Mouse (Mus musculus): ENCODE results near the gene Pts. TPM values are rescaled to one million over a fixed set of nuclear protein-coding genes. Genes with fewer than 3 reads are reported as not detected.

Gene Pts
- 73.9 and 76.7 TPM in 2 replicates for polyA plus RNA-seq (2012; rRNA removed)

DNA sequence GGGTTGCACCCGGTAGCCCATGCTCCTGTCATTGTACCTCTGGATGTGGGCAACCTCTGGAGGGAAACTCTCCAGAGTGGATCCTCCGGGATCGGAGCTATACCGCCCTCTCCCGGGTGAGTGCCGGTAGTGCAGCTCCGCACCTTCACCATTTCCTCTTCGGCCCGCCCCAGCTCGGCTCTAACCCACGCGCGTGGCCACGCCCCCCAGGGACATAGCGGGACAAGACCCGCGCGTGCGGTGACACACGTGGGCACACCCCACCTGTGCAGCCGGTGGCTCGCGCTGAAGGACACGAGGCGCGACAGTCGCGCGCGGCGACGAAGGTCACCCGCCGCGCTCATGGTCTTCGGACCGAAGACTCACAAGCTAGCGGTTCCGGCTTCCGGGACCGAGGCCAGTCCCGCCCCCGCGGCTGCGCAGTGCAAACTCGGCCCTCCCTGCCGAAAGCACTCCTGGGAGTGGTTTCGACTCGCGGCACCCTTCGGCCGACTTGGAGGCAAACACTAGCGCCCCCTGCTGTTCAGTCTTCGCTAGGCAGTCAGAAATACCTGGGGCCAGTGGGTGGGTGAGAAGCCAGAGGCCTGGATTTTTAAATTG is at the start of gene Pts:
TSS of gene Pts (minus strand) at position 432 of the 600 bp plus-strand sequence.
- peak; percentile 91 to 97 for DNase-seq (ENCODE audit: extremely low spot score in 1 of 2, low spot score in 1 of 2)

DNA sequence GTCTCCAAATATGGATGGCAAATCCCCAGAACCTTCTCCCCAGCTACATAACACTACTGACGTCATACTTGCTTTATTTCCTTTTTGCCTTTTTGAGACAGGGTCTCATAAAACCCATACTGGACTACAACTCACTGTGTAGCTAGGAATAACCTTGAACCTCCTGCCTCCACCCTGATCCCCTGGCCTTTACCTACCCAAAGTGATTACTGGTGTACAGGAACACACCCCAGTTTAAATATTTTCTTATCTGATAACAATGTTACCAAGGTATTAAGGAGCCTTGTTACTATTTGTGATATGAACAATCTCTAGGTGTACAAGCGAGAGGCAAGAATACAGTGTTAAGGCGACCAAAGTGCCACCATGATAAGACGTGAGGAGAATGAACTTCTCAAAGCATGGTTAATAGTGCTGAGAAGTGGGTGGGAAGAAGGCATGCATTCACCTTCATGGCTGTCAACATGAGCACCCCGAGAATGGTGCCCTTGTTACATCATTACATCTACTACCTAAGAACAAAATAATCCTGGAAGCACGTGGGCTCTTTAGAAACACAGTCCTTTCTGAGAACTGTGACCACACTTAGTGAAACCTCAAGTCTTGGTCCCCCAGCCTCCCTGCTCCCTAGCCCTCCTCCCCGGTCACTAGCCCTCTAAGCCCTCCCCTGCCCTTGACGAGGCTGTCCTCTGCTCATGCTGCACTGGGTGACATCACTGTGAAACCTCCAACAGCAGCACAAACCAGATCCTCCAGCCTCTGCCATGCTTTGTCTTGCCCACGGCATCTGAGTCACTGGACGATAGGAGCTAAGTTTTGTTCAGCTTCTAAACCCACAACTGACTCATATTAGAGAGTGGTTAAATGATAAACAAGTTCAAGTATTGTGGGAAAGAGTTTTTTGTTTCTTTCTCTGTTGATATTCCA is 41.3 kb upstream of the Pts start:
- DNase-seq (ENCODE audit: extremely low spot score in 1 of 2, low spot score in 1 of 2) = no peak

DNA sequence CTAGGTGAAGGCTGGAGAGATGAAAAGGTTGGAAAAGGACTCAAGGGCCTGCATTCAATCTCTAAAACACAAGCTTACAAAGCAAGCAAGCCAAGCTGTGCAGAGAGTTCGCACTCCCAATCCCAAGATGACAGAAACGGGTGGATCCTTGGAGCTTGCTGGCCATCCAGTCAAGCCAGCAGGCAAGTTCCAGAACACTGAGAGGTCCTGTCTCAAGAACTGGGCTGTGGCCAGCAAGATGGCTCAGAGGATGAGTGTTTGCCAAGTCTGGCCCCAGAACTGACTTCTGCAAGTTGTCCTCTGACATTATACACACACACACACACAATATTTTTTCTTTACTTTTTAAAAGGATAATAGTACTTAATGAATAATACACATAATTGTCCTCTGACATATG is 39.4 kb upstream of the Pts start:
- no peak for DNase-seq (ENCODE audit: extremely low spot score in 1 of 2, low spot score in 1 of 2)

DNA sequence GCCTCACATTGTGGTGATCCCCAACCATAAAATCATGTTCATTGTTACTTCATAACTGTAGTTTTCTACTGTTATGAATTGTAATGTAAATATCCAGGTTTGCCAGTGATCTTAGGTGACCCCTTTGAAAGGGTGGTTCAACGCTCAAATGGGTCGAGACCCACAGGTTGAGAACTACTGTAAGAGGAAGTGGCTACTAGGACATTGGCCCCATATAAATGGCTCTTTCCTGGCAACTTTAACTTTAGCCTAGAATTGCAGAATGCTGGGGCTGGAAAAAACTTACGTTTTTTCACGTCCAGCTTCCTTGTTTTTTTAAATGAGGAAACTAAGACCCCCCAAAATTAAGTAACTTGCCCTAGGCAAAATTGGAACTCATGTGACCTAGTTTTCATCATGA is 38.8 kb upstream of the Pts start:
- no peak for DNase-seq (ENCODE audit: extremely low spot score in 1 of 2, low spot score in 1 of 2)

- DNase-seq (ENCODE audit: extremely low spot score in 1 of 2, low spot score in 1 of 2) = no peak
Measured at GRCm38 (mm10) chr9:50565940-50566339, 37.4 kb upstream of the Pts start.

DNA sequence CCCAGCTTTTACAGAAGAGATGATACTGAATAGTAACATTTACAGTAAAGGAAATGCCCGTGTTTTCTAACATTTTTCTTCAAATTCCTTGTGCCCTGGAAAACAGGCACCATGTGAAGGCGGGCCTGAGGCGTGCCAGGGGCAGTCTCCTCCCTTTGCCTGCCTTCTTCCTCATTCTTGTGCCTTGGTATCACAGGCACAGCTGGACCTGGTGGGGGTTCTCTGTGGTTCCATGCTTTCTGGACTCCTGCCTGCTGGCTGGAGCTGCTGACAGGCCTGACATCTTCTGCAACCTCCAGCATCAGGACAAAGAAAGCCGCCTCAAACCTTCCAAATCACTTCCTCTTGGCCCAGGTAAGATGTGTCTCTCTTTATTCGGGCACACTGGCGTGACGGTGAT is 36.6 kb upstream of the Pts start:
- DNase-seq (ENCODE audit: extremely low spot score in 1 of 2, low spot score in 1 of 2) = no peak

DNA sequence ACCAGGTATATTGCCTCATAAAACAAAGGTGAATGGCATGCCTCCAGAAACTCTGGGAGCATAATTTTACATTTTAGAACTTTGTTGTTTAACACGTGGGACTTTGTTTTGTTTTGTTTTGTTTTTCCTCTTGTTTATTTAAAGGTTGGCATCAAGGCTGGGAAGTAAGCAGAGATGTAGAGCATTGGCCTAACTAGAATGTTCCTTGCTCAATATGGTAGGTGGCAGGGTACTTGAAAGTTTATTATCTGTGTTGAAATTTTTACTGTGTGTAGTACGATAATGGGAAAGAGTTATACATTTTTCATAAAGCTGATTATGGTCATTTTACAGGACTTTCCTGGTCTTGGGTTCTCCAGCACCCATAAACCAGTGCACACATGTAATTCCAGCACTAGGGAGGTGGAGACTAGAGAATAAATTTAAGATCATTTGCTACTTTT is 33.4 kb upstream of the Pts start:
- no peak for DNase-seq (ENCODE audit: extremely low spot score in 1 of 2, low spot score in 1 of 2)

GRCm38 (mm10) chr9:50561145-50561917 is 32.8 kb upstream of the Pts start, which contains the start of gene Tex12:
Tex12 (minus strand) TSS chr9:50561325.
- no peak for DNase-seq (ENCODE audit: extremely low spot score in 1 of 2, low spot score in 1 of 2)

- DNase-seq (ENCODE audit: extremely low spot score in 1 of 2, low spot score in 1 of 2) = no peak
Measured at GRCm38 (mm10) chr9:50555094-50555446, 26.5 kb upstream of the Pts start, which contains the start of gene Bco2. Bco2 (minus strand) TSS chr9:50555181.

- peak; percentile 77 to 80 for DNase-seq (ENCODE audit: extremely low spot score in 1 of 2, low spot score in 1 of 2)
Measured at GRCm38 (mm10) chr9:50554241-50555093, 25.9 kb upstream of the Pts start, which contains the start of gene Il18. Il18 (plus strand) TSS chr9:50554827.

DNA sequence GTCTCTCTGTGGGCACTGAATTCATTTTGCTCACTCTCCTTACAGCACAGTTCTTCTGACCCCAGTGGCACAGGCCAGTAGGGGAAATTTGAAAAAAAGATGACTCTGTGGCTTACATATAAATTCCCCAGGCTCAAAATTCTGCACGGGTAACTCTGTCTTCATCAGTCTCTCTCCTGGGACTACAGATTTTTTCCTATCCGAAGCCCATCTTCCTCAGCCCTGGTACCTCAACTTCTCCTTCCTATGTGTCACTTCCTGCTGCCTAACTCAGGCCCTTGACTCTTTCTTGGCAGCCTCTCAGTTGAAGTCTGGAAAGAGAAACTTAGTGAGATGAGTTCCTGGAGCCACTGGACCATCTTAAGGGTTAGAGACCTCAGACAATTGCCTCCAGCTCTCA is 25.0 kb upstream of the Pts start:
- no peak for DNase-seq (ENCODE audit: extremely low spot score in 1 of 2, low spot score in 1 of 2)

- DNase-seq (ENCODE audit: extremely low spot score in 1 of 2, low spot score in 1 of 2) = no peak
Measured at GRCm38 (mm10) chr9:50552206-50552605, 23.7 kb upstream of the Pts start.

- DNase-seq (ENCODE audit: extremely low spot score in 1 of 2, low spot score in 1 of 2) = no peak
Measured at GRCm38 (mm10) chr9:50548936-50549335, 20.4 kb upstream of the Pts start.

- DNase-seq (ENCODE audit: extremely low spot score in 1 of 2, low spot score in 1 of 2) = no peak
Measured at GRCm38 (mm10) chr9:50547859-50548478, 19.4 kb upstream of the Pts start.

- no peak for DNase-seq (ENCODE audit: extremely low spot score in 1 of 2, low spot score in 1 of 2)
Measured at GRCm38 (mm10) chr9:50542401-50542800, 13.9 kb upstream of the Pts start.

- DNase-seq (ENCODE audit: extremely low spot score in 1 of 2, low spot score in 1 of 2) = no peak
Measured at GRCm38 (mm10) chr9:50540170-50540569, 11.6 kb upstream of the Pts start.

GRCm38 (mm10) chr9:50537295-50537694 is 8.8 kb upstream of the Pts start:
- no peak for DNase-seq (ENCODE audit: extremely low spot score in 1 of 2, low spot score in 1 of 2)

DNA sequence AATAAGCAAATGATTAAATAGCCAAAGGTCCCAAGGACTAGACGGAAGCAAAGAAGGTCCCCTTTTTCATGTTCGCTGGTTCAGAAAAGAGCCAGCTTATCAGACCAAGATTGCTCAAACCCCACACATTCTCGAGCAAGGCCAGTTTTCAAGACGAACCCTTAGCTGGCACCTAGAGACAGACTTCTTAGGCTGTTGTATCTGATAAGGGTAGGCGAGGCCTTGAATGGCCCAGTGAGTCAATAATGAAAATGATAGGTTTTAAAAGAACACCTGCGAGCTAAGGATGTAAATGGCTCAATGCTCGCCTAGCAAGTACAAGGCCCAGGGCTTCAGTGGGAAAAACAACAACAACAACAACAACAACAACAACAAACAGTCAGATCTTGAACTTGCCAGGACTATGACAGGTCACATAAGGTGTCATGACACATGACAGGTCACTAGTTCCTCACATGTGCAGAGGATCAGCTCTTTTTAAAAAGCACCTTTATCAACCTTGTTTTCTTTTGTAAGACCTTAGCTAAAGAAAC is 8.1 kb upstream of the Pts start:
- DNase-seq (ENCODE audit: extremely low spot score in 1 of 2, low spot score in 1 of 2) = no peak

DNA sequence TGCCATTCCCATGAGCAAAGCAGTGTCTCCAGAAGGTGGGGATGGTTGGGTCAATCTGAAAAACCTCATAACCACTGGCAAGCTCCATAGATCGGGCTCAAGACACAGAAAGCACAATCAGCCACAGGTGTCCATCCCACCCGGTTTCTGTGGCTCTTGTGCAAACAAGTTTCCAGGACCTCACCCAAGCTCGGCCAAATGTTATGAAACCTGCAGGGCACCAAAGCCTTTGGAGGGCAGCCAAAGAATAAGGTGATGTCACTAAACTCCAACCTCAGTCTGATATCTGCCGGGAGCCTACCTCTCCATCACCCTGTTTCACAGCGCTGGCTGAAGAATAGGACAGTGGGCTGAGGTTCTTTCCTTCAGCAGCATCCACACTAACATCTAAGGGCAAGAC is 7.4 kb upstream of the Pts start:
- no peak for DNase-seq (ENCODE audit: extremely low spot score in 1 of 2, low spot score in 1 of 2)

Data from frontal cortex, adult 2 months (tissue).